Mouse (Mus musculus): ENCODE measurements around the gene Umad1.

GRCm38 (mm10) chr6:8343271-8343670 lies 84.2 kb downstream of the Umad1 start:
- no peak for TF ChIP-seq CTCF (IDR thresholded peaks at IDR 0.05; ENCODE audit: borderline replicate concordance, extremely low read depth, insufficient read depth, insufficient read length)
- no peak for TF ChIP-seq POLR2A (IDR thresholded peaks at IDR 0.05; ENCODE audit: borderline replicate concordance, extremely low read depth, insufficient read depth, insufficient read length, poor library complexity, severe bottlenecking)

Data from brain, embryonic 14.5 days (tissue).